Mouse (Mus musculus) myocyte (in vitro differentiated cells): ENCODE measurements around the gene Setd3.

Source experiments
- CEBPB ChIP-seq: IDR thresholded peaks from 2 replicates; pipeline ENCODE4 v1.6.1; 2011; ENCODE audit warnings: mild to moderate bottlenecking, moderate library complexity; ENCODE audit not compliant: poor library complexity, insufficient read depth, severe bottlenecking
- E2F4 ChIP-seq: IDR thresholded peaks from one replicate; pipeline ENCODE4 v1.6.1; 2011; ENCODE audit warnings: mild to moderate bottlenecking, control low read depth, moderate library complexity; ENCODE audit not compliant: insufficient read depth
- MAX ChIP-seq: IDR thresholded peaks from one replicate; pipeline ENCODE4 v1.6.1; 2011; ENCODE audit warnings: low read depth, mild to moderate bottlenecking, control low read depth
- MYOD1 ChIP-seq, 3 experiments: IDR thresholded peaks; one replicate each; pipeline ENCODE4 v1.6.1; 2011; ENCODE audit warnings: control low read depth in 2 of 3, low read depth in 2 of 3, mild to moderate bottlenecking in 2 of 3, moderate library complexity in 1 of 3; ENCODE audit not compliant: insufficient read length in 2 of 3, control insufficient read depth in 1 of 3
- MYOG ChIP-seq, 3 experiments: IDR thresholded peaks; one replicate each; pipeline ENCODE4 v1.6.1; 2011; ENCODE audit warnings: control low read depth in 2 of 3, low read depth in 2 of 3, mild to moderate bottlenecking in 2 of 3; ENCODE audit not compliant: insufficient read length in 2 of 3, control insufficient read depth in 1 of 3, insufficient read depth in 1 of 3
- POLR2A ChIP-seq: IDR thresholded peaks from one replicate; pipeline ENCODE4 v1.6.1; 2011; ENCODE audit warnings: low read depth, mild to moderate bottlenecking, control low read depth, moderate library complexity; ENCODE audit not compliant: insufficient read length
- POLR2AphosphoS2 ChIP-seq: IDR thresholded peaks from one replicate; pipeline ENCODE4 v1.6.1; 2011; ENCODE audit warnings: low read depth, control low read depth; ENCODE audit not compliant: insufficient read length
- SRF ChIP-seq: IDR thresholded peaks from one replicate; pipeline ENCODE4 v1.6.1; 2011; ENCODE audit warnings: low read depth; ENCODE audit not compliant: control insufficient read depth, insufficient read length
- TCF12 ChIP-seq: IDR thresholded peaks from one replicate; pipeline ENCODE4 v1.6.1; 2011; ENCODE audit warnings: mild to moderate bottlenecking, control low read depth; ENCODE audit not compliant: poor library complexity, insufficient read depth, severe bottlenecking
- TCF3 ChIP-seq: IDR thresholded peaks from one replicate; pipeline ENCODE4 v1.6.1; 2011; ENCODE audit warnings: low read depth, control low read depth; ENCODE audit not compliant: insufficient read length
- USF1 ChIP-seq: IDR thresholded peaks from one replicate; pipeline ENCODE4 v1.6.1; 2011; ENCODE audit warnings: low read depth, mild to moderate bottlenecking, control low read depth, moderate library complexity

DNA sequence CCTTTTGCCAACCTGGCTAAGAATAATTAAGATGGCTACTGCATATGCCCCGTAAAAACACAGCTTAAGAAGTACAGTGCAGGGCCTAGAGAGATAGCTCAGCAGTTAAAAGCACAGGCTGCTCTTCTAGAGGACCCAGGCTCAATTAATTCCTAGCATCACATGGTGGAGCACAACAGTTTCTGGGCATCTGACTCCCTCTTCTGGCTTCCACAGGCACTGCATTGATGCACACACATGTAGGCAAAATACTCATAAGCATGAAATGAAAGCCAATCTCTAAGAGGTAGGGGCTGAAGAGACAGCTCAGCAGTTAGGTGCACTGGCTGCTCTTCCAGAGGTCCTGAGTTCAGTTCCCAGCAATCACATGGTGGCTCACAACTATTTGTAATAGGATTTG lies 17.1 kb downstream of the Setd3 start:
- no peak for TF ChIP-seq MAX
- no peak for TF ChIP-seq TCF12
- no peak for TF ChIP-seq POLR2A
- no peak for TF ChIP-seq POLR2AphosphoS2
- no peak for TF ChIP-seq CEBPB
- TF ChIP-seq USF1, result no peak
- TF ChIP-seq E2F4, result no peak
- TF ChIP-seq TCF3, result no peak
- no peak for TF ChIP-seq SRF
- TF ChIP-seq MYOG (IDR thresholded peaks at IDR 0.05; ENCODE audit: control insufficient read depth in 1 of 3, insufficient read depth in 1 of 3, insufficient read length in 2 of 3, low read depth in 2 of 3), result no peak
- TF ChIP-seq MYOD1 (IDR thresholded peaks at IDR 0.05; ENCODE audit: control insufficient read depth in 1 of 3, insufficient read length in 2 of 3, low read depth in 2 of 3), result no peak
